Mouse (Mus musculus): ENCODE data around the gene Zcchc24.

Zcchc24 gene

DNA sequence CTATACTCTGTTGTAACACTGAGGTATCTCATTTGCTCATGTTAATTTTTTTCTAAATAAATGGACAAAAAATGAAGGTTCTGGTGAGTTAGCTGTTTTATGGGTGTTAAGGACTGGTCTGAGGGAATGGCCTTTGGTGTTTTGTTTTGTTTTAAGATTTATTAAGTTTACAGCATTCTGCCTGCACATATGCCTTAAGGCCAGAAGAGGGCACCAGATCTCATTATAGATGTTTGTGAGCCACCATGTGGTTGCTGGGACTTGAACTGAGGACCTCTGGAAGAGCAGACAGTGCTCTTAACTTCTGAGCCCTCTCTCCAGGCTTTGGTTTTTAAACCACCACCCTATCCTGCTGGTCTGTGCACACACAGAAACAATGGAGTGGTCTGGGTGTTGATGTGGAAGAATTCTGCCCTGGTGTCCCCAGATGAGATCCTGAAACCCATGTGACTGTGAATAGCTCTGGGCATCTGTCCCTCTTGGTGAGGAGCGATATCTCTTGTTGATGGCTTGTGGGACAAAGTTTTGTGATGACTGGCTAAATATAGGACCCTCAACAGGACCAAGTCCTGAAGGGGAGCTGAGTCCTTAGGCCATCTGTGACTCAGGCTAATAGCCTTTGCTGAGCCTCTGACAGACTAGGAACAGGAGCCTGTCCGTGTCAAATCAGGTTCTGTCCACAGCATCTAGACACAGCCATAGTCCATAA is 102.0 kb downstream of the Zcchc24 start:
- DNase-seq (ENCODE audit: low spot score), result no peak

DNA sequence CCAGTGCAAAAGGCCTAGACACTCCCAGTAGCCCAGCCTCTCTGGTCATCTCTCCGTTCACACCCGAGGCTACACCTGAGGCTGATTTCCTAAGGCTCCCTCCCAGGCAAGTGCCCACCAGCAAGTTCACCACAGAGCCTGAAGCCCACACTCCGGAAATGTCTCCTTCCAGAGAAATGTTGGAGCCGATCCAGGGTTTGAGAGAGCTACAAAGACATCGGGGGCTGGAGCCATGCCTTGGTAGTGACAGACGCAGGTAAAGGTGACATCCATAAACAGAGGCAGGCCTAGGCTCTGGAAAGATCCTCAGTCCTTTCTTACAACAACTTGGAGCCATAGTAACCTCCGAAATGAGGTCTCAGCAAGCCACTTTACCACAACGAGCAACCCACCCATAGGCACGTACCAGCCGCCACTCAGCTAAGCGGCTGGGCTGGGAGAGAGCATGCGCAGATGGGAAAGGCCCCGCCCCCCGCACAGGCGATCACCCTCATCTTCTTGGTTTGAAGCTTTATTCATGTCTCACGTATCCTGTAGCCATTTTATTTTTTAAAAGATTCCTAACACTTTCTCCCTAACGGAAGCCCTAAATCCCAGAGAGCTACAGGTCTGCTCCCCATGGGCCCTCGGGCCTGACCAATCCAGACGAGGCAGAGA is 103.4 kb downstream of the Zcchc24 start:
- DNase-seq (ENCODE audit: low spot score), result peak; percentile 63

DNA sequence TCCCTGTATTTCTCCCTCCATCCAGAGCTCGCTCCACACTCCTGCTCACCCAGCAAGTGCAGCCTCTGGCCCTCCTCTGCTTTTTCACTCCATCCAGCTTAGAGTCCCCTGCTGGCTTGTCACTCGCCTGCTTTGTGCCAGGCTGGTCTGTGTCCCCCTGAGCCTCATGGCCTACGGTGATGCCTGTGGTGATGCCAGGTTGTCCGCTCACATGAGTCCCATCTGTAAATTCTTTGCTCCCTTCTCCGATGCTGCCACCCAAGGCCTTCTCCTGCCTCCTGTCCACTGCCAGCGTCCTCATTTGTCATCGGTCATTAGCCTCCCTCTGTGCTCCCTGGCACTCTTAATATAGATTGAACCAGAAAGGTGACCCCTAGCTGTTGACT is 104.5 kb downstream of the Zcchc24 start:
- DNase-seq (ENCODE audit: low spot score), result no peak

DNA sequence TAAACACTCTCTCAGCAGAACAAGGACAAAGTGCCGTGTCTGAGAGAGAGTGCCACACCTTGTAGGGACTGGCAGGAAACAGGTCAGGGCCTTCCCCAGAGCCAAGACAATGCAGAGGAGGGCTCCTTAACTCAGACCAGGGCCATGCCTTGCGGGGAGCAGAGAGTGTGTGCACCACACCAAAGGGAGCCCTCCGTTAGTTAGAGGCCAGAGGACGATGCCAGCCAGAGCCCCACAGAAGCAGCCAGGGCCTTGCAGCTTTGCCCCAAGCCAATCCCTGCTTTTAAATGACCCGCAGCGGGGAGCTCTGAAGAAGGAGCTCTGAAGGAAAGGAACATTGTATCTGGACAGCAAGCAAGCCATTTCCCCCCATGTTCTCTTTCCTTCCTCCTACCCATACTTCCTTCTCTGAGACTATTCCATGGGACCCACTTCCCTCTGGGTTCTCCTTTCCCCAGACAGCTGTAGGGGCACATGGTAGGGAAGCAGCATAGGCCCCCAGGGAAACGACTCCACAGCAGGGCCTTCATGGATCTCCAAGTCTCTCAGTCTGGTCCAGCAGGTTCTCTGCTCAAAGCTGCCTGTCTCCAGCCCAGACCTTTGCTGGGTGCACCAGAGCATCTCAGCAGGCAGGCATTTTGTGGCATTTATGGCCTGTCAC is 105.1 kb downstream of the Zcchc24 start:
- no peak for DNase-seq (ENCODE audit: low spot score)
